Mouse (Mus musculus) activated CD4-positive, CD25-positive, alpha-beta regulatory T cell, adult 4 months (primary cell): ENCODE measurements around the gene Klhdc7b. TPM values are rescaled to one million over a fixed set of nuclear protein-coding genes. Genes with fewer than 3 reads are reported as not detected.

Experiments used
- ATAC-seq: one replicate; pipeline ENCODE4 v1.8.0; 2017
- polyA plus RNA-seq, 2 experiments: library from polyadenylated mRNA; unstranded; fragments of 100-300 nt; shearing (Covaris generic); gene quantifications; one replicate each; pipeline ENCODE4 v1.2.1; 2017

Gene Klhdc7b
- polyA plus RNA-seq, 2 experiments from 2014 or later, result 0.23 TPM; not detected in 1

GRCm38 (mm10) chr15:89376040-89376439, 8.7 kb upstream of the Klhdc7b start:
- ATAC-seq, result no peak

DNA sequence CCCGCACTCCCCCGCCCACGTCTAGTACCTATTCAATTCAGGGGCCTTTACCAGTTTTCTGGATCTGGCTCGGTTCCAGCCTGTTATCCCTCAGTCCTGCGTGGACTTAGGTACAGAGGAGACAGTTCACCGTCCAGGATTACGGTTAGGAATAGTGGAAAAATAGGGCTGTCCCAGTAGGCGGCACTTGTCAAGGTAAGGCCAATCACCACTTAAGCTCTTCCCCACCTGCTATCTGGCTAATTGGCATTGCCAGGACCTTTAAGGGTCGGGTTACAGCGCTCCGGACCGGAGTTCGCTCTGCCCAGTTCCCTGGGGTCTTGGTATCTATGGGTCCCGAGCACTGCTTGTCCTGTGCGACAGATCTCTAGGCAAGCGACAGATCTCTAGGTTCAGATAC, 7.8 kb upstream of the Klhdc7b start, which contains the start of gene Tymp:
Tymp (minus strand) TSS at position 83 of the 400 bp plus-strand sequence.
- no peak for ATAC-seq

DNA sequence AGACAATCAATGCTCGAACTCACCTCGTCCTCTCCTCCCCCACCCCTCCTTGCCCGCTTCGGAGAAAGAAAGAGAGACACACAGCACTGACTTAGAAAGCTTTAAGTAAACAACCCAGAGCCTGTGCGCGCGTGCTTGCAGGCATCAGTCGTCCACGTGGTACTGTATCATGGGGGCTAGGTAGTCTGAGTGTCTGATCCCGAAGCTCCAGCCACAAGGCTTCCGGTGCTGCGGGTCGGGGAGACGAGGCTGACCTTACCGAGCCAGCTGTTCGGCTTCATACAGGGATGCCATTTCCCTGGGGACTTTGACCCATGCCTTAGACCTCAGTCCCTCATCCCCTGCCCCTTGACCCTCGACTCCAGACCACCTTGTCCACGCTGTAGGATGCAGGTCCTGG, 7.4 kb upstream of the Klhdc7b start:
- ATAC-seq, result no peak

GRCm38 (mm10) chr15:89377938-89378828, 6.5 kb upstream of the Klhdc7b start:
- ATAC-seq, result no peak

GRCm38 (mm10) chr15:89378831-89379401, 5.8 kb upstream of the Klhdc7b start, which contains the start of gene Odf3b:
Gene Odf3b, minus strand, starts transcription at chr15:89379282.
- peak; percentile 36 for ATAC-seq

DNA sequence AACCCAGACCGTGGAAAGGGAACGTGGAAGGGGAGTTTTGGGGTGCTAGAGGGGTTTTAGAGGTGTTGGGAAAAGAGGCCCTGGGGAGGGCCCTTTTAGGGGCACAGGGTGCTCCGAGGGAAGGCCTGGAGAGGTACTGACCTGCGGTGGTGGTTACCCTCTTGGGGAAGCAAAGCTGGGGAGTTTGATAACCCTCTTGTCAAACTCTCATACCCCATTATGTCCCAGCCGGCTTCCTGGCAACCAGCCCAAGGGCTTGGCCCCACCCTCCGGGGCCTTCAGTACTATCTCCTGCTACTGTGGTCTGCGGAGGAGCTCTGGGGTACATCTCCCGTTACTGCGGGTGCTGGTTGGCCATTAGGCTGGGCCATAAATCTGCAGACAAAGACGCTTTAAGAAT, 5.3 kb upstream of the Klhdc7b start:
- no peak for ATAC-seq

DNA sequence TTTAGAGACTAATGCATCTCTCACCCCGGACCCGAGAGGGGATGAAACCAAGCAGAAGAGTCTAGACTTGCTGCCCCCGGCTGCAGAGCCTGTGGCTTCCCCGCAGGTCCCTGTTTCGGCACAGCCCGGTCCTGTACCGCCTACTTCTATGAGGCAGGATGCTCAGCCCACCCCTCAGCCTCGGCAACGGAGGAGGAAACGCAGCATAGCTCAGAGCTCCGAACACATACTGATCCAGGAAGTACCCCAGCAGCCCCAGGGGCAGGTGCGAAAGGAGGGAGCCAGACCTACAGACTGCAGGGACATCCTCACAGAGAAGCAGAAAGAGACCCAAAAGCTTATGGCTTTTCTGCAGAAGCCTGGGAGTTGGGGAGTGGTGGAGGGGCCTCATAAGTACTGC, 2.4 kb downstream of the Klhdc7b start:
- ATAC-seq, result peak; percentile 72

DNA sequence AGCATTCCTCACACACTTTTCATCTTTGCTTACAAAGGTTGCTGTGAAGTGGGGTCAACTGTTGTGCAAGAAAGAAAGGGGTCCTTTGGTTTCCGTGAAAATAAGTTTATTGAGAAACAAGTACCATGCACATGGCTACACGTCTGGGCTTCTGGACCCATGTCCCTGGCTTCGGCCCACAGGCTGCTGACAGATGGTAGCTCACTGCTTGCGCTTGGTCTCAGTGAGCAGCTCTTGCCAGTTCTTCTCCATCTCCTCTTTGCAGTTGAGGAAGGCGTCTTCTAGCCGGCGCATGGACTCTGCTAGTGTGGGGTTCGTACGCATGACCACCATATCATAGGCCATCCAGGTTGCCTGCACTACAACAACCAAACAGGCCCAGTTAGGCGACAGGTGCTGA, 5.4 kb downstream of the Klhdc7b start:
- ATAC-seq, result no peak

DNA sequence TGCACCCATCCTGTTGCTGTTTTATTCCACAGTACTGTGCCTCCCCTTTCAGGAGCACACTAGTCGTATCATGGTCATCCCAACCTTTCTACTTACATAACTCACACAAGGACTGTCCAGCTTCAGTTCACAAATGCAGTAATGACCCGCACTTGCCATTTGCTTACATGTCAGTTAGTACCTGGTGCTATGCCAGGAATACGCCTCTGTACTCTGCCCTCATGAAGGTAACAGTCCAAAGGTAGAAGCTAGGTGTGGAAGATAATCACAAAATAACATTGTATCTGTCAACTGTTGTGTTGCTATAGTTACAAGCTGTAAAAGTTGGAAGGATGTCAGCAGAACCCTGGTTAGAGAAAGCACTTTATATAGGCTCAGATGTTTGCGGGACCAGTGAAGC, 12.2 kb downstream of the Klhdc7b start:
- ATAC-seq, result no peak

GRCm38 (mm10) chr15:89398146-89398545, 13.4 kb downstream of the Klhdc7b start:
- ATAC-seq, result no peak

GRCm38 (mm10) chr15:89399716-89400115, 15.0 kb downstream of the Klhdc7b start:
- ATAC-seq, result no peak

DNA sequence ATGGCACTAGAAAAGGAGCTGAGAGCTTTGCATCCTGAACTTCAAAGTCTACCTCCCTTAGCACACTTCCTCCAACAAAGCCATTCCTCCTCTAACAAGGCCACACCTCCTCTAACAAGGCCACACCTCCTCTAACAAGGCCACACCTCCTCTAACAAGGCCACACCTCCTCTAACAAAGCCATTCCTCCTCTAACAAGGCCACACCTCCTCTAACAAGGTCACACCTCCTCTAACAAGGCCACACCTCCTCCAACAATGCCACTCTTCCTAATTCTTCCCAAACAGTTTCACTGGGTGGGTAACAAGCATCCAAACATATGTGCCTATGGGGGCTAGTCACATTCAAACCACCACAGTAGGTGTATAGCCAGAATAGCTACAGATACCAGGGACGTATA, 17.8 kb downstream of the Klhdc7b start:
- ATAC-seq, result no peak

GRCm38 (mm10) chr15:89404831-89405623, 20.3 kb downstream of the Klhdc7b start:
- ATAC-seq, result no peak

DNA sequence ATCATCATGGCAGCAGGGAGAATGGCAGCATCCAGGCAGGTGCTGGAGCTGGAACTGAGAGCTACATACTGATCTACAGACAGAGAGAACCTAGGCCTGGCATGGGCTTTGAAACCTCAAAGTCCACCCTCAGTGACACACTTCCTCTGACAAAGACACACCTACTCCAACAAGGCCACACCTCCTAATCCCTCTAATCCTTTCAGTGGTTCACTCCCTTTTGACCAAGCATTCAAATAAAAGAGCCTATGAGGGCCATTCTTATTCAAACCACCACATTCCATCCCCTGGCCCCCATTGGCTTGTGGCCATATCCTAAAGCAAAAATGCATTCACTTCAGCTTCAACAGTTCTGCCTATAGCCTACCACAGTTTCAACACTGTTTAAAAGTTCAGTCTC, 22.0 kb downstream of the Klhdc7b start:
- ATAC-seq, result no peak

DNA sequence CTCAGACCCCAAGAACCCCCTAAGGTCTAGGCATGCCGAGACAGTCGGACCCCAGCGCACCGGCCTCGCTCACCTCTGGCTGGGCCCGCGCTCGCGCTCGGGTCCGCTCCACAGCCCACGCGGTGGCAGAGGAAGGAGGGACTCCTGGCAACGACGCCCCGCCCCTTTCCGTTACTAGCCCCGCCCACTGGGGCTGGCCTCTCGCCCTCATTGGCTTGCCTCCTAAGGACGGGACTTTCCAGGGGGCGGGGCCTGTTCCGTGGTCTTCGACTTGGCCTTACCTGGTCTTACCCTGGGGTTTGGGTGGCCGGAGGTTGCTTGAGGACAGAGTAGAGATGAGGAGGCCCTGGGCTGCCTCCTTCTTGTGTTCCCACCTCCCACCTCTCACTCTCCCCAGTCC, 25.4 kb downstream of the Klhdc7b start, which contains the start of gene Syce3:
Syce3 (minus strand) TSS at position 386 of the 400 bp plus-strand sequence.
- ATAC-seq, result no peak

DNA sequence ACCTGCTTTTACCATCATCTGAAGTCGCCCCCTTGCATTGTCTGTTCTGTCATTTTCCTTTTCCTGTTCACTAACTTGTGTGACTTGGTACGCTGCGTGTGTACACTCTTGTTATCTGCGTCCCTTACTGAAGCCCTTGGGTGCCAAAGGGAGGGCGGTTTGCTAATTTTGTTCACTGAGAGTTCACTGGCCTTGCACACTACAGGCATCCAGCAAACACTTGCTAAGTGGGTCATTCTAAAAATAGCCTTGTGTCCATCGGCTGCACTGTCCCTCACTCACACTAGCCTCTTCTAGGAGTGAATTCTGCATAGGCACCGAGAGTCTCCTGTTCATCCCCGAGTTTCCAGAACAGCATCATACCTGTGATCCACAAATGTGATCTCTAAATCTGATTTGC, 30.6 kb downstream of the Klhdc7b start:
- ATAC-seq, result no peak

GRCm38 (mm10) chr15:89421938-89422337, 37.2 kb downstream of the Klhdc7b start:
- no peak for ATAC-seq

GRCm38 (mm10) chr15:89424621-89425020, 39.9 kb downstream of the Klhdc7b start:
- ATAC-seq, result no peak

GRCm38 (mm10) chr15:89425711-89426121, 41.0 kb downstream of the Klhdc7b start, which contains the start of gene Cpt1b:
Gene Cpt1b, minus strand, starts transcription at chr15:89425863.
- no peak for ATAC-seq

DNA sequence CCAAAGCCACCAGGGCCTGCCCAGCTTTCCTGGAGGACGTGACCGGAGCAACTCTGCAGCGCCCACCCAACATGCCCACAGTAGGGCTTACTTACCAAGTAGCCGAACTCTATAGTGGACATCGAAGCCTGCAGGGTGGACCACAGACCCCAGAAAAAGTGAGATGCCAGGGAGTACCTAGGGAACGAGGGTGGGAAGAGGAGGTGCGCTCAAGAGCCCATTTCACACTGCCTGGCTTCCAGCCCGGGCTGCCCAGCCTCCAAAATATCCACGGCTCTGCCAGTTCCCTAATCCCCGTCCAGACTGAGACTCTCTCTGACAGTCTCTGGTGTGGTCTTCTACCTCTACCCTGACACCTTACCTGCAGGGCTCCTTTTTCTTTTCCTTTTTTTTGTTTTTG, 42.0 kb downstream of the Klhdc7b start:
- ATAC-seq, result no peak

DNA sequence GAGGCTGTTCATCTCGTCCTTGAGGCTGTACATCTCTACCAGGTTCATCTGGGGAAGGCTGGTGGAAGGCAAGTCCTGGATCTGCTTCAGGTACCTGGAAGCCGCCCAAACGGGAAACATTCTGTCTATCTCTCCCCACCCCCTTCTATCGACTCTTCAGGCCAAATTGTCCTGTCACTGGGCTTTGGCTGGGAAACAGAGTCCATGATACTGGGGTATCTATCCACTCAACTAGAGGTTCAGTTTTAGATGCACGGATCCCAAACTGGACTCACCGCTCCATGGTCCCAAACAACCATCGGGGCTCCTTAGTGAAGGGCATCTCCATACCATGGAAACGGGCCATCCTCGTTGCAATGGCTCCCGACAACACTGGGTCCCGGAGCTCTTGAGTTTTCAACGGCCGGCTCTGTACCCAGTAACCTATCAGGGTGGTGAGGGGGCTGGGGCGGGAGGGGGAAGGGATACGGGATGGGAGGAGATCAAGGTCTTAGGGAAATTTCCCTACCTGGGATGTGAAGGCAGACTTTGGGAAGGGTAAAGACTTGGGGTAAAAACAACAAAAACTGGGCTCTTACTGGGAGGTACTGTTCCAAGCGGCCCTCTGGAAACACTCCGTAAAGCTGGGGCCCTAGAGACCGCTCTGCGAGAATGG, 43.5 kb downstream of the Klhdc7b start:
- ATAC-seq, result no peak

- no peak for ATAC-seq
Measured at GRCm38 (mm10) chr15:89428821-89429351, 44.2 kb downstream of the Klhdc7b start.
